Mouse (Mus musculus) myocyte (in vitro differentiated cells): ENCODE measurements around the gene Emd. TPM values are rescaled to one million over a fixed set of nuclear protein-coding genes. Genes with fewer than 3 reads are reported as not detected.

Source experiments
- H3K27me3 ChIP-seq: one replicate; pipeline ENCODE4 v1.6.1; 2011; ENCODE audit not compliant: control insufficient read depth, insufficient read depth, insufficient read length
- H3K36me3 ChIP-seq: one replicate; pipeline ENCODE4 v1.6.1; 2011; ENCODE audit not compliant: control insufficient read depth, insufficient read depth
- H3K4me2 ChIP-seq: one replicate; pipeline ENCODE4 v1.6.1; 2011; ENCODE audit warnings: low read depth, control low read depth
- H3K4me3 ChIP-seq: one replicate; pipeline ENCODE4 v1.5.1; 2011; ENCODE audit warnings: mild to moderate bottlenecking, control low read depth, moderate library complexity
- H3K79me2 ChIP-seq: one replicate; pipeline ENCODE4 v1.6.1; 2011; ENCODE audit not compliant: control insufficient read depth, insufficient read depth
- H3ac ChIP-seq: one replicate; pipeline ENCODE4 v1.6.1; 2011; ENCODE audit not compliant: control insufficient read depth, insufficient read length
- CEBPB ChIP-seq: IDR thresholded peaks from 2 replicates; pipeline ENCODE4 v1.6.1; 2011; ENCODE audit warnings: mild to moderate bottlenecking, moderate library complexity; ENCODE audit not compliant: poor library complexity, insufficient read depth, severe bottlenecking
- E2F4 ChIP-seq: IDR thresholded peaks from one replicate; pipeline ENCODE4 v1.6.1; 2011; ENCODE audit warnings: mild to moderate bottlenecking, control low read depth, moderate library complexity; ENCODE audit not compliant: insufficient read depth
- MAX ChIP-seq: IDR thresholded peaks from one replicate; pipeline ENCODE4 v1.6.1; 2011; ENCODE audit warnings: low read depth, mild to moderate bottlenecking, control low read depth
- MYOD1 ChIP-seq, 3 experiments: IDR thresholded peaks; one replicate each; pipeline ENCODE4 v1.6.1; 2011; ENCODE audit warnings: control low read depth in 2 of 3, low read depth in 2 of 3, mild to moderate bottlenecking in 2 of 3, moderate library complexity in 1 of 3; ENCODE audit not compliant: insufficient read length in 2 of 3, control insufficient read depth in 1 of 3
- MYOG ChIP-seq, 3 experiments: IDR thresholded peaks; one replicate each; pipeline ENCODE4 v1.6.1; 2011; ENCODE audit warnings: control low read depth in 2 of 3, low read depth in 2 of 3, mild to moderate bottlenecking in 2 of 3; ENCODE audit not compliant: insufficient read length in 2 of 3, control insufficient read depth in 1 of 3, insufficient read depth in 1 of 3
- POLR2A ChIP-seq: IDR thresholded peaks from one replicate; pipeline ENCODE4 v1.6.1; 2011; ENCODE audit warnings: low read depth, mild to moderate bottlenecking, control low read depth, moderate library complexity; ENCODE audit not compliant: insufficient read length
- POLR2AphosphoS2 ChIP-seq: IDR thresholded peaks from one replicate; pipeline ENCODE4 v1.6.1; 2011; ENCODE audit warnings: low read depth, control low read depth; ENCODE audit not compliant: insufficient read length
- REST ChIP-seq: IDR thresholded peaks from one replicate; pipeline ENCODE4 v1.6.1; 2011; ENCODE audit warnings: mild to moderate bottlenecking, control low read depth, moderate library complexity; ENCODE audit not compliant: insufficient read depth, insufficient read length
- SRF ChIP-seq: IDR thresholded peaks from one replicate; pipeline ENCODE4 v1.6.1; 2011; ENCODE audit warnings: low read depth; ENCODE audit not compliant: control insufficient read depth, insufficient read length
- TCF12 ChIP-seq: IDR thresholded peaks from one replicate; pipeline ENCODE4 v1.6.1; 2011; ENCODE audit warnings: mild to moderate bottlenecking, control low read depth; ENCODE audit not compliant: poor library complexity, insufficient read depth, severe bottlenecking
- TCF3 ChIP-seq: IDR thresholded peaks from one replicate; pipeline ENCODE4 v1.6.1; 2011; ENCODE audit warnings: low read depth, control low read depth; ENCODE audit not compliant: insufficient read length
- USF1 ChIP-seq: IDR thresholded peaks from one replicate; pipeline ENCODE4 v1.6.1; 2011; ENCODE audit warnings: low read depth, mild to moderate bottlenecking, control low read depth, moderate library complexity
- polyA plus RNA-seq: library from polyadenylated mRNA; unstranded; fragments of >200 nt; fragmentation: generic; extraction: Trizol; gene quantifications from one replicate; pipeline ENCODE4 v1.2.1, GENCODE M21; 2012; ENCODE audit warnings: missing spikeins

The Emd gene
- polyA plus RNA-seq, 1 experiment: 67.1 TPM

DNA sequence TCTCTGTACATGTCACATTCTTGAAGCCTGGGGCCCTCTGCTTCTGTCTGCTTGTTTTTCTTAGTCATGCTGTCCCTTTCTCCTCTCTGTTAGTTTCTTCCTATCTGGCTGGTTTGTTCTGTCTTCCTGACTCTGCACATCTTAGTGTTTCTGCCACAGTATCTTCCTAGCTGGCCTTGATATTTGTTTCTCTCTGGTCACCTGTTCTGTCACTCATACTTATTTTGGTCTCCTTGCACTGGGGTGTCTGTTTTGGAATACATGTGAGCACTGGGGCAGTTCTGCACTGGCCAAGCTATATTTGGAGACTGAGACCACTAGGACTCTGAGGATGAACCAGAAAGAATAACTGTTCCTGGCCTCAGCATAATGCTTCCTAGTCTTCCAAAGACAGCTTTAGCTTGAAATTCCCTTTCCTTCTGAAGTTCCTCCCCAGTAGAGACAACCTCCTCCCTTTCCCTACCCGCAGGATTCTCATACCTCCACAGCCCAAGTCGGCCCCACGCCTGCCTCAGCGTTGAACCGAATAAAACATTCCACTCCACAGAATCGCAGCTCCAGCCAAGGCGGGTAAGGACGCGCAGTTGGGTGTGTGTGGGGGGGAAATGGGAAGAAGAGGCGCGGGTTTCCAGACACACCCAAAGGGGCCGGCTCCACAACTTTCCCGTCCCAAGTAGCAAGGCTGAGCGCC is 26.7 kb downstream of the Emd start:
- Histone ChIP-seq H3K36me3 (no peaks in the 10 kb centered on the region), H3K79me2 (peaks cover 14% of the 10 kb centered on the region), H3K4me2 (peak overlapping the region; percentile 79), H3K4me3 (peak overlapping the region; percentile 67), H3K27me3 (no peaks in the 10 kb centered on the region), H3ac (no peak overlapping the region)
- TF ChIP-seq MYOG (IDR thresholded peaks at IDR 0.05; ENCODE audit: control insufficient read depth in 1 of 3, insufficient read depth in 1 of 3, insufficient read length in 2 of 3, low read depth in 2 of 3) (peak in 1 of 3 experiments; percentile 12), POLR2AphosphoS2 (peak; percentile 55), MYOD1 (IDR thresholded peaks at IDR 0.05; ENCODE audit: control insufficient read depth in 1 of 3, insufficient read length in 2 of 3, low read depth in 2 of 3) (peak; percentile 62 to 85 (median 77)), TCF12 (no peak), CEBPB (no peak), E2F4 (no peak)

DNA sequence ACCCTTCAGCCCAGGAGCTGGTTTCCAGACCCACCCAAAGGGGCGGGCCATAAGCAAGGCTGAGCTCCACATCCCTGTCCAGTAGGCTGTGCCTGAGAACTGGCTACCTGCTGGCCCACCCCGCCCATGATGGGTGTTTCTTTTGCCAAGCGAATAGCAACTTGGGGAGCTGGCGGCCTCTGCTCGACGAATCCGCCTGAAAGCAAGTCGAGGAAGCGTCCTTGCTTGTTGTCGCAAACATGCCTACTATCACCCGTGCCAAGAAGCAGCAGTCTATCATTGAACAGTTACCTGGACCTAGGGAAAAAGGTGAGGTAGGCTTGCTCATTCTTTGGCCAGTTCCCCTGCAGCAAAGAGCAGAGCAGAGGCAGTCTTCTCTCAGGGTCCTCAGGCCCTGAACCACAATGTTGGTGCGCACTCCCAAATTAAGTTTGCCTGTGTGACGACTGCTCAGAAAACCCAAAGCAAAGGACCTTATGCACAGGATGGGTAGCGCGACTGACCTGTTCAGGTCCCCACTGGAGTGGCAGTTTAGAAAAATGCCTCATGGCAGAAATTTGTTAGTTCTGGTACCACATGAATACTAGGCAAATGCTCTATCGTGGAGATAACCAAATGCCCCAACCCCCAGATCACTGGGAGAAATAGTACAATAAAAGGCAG is 27.4 kb downstream of the Emd start, which contains the start of the genes Taz and Dnase1l1:
Gene Taz, plus strand, starts transcription at position 181 of the 663 bp plus-strand sequence.
Gene Dnase1l1, minus strand, starts transcription at position 606 of the 663 bp plus-strand sequence.
- H3ac ChIP-seq: peak within 1 kb of the TSS; percentile 54

DNA sequence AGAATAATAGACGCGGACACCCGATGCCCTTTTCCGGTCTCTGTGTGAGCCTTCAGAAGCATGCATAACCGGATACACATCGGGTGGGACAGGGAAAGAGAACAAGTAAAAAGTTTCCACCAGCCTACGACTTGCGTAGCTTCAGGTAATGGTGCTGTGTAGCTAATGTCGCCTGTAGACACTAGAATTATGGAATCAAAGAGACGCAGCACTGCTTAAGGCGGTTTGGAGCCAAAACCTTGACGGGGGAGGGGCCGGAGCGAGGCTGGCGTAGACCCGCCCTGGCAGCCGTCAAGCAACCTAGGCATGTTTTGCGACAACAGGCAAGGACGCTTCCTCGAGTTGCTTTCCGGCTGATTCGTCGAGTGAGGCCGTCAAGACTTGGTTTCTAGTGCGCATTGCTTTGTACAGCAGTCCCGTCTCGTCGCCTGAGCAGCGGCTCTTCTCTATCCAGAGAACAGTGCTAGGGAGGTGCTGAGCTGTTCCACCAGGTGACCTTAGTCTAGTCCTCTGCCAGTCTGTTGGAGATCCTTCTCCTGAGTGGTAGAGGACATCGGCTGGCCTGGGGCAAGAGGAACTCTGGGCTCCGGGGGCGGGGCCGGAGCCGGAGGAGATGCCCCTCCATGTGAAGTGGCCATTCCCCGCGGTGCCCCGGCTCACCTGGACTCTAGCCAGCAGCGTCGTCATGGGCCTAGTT is 28.1 kb downstream of the Emd start:
- Histone ChIP-seq H3K4me3 (peak overlapping the region; percentile 67), H3K36me3 (no peaks in the 10 kb centered on the region), H3K27me3 (no peaks in the 10 kb centered on the region), H3K79me2 (peaks cover 14% of the 10 kb centered on the region), H3ac (peak overlapping the region; percentile 54), H3K4me2 (peak overlapping the region; percentile 81)
- peak; percentile 87 for TF ChIP-seq POLR2A
- no peak for TF ChIP-seq E2F4
- TF ChIP-seq USF1: no peak
- TF ChIP-seq POLR2AphosphoS2: peak; percentile 93
- TF ChIP-seq TCF3: no peak
- TF ChIP-seq CEBPB: no peak

More for the DNA sequence above, 27.4 kb downstream of the Emd start, which contains the start of the genes Taz and Dnase1l1:
- peak within 1 kb of the TSS; percentile 81 for H3K4me2 ChIP-seq
- TF ChIP-seq MAX: no peak
- TF ChIP-seq POLR2A: peak; percentile 48
- H3K79me2 ChIP-seq: peaks cover 14% of the 10 kb centered on the region
- H3K36me3 ChIP-seq: no peaks in the 10 kb centered on the region
- peak within 1 kb of the TSS; percentile 67 for H3K4me3 ChIP-seq
- no peaks in the 10 kb centered on the region for H3K27me3 ChIP-seq

DNA sequence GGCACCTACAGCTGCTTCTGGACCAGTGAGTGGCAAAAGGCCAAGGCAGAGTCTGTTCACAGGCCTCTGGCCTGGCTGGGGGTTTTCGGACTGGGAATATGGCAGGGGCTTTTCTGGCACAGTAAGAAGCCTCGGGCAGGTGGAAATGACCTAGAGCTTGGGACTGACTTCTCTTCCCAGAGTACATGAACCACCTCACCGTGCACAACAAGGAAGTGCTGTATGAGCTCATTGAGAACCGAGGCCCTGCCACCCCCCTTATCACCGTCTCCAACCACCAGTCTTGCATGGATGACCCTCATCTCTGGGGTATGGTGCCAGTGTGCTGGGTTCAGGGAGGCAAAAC is 28.6 kb downstream of the Emd start:
- Histone ChIP-seq H3K27me3 (no peaks in the 10 kb centered on the region), H3ac (peak overlapping the region; percentile 54), H3K36me3 (peaks cover 2% of the 10 kb centered on the region), H3K4me2 (peak overlapping the region; percentile 81), H3K79me2 (peaks cover 14% of the 10 kb centered on the region), H3K4me3 (peak overlapping the region; percentile 67)
- TF ChIP-seq MYOG (IDR thresholded peaks at IDR 0.05; ENCODE audit: control insufficient read depth in 1 of 3, insufficient read depth in 1 of 3, insufficient read length in 2 of 3, low read depth in 2 of 3) (no peak), MYOD1 (IDR thresholded peaks at IDR 0.05; ENCODE audit: control insufficient read depth in 1 of 3, insufficient read length in 2 of 3, low read depth in 2 of 3) (no peak), E2F4 (no peak), TCF3 (no peak), POLR2A (no peak), USF1 (no peak), POLR2AphosphoS2 (no peak), TCF12 (no peak), MAX (no peak), SRF (no peak), REST (no peak), CEBPB (no peak)

DNA sequence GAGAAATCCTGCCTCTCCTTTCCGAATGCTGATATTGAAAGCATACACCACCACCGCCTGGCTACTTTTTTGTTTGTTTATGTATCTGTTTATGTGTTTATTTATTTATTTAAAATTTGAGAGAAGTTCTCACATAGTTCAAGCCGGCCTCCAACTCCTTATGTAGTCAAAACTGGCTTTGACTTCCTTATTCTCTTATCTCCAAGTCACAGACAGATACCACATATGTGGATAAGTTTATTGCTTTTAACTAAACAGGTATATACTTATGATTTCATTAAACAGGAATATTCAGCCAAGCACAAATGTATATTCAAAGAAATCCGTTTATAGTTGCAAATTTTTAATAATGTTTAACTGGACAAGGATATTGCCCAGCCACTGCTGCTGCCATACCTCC is 38.9 kb downstream of the Emd start:
- H3K36me3 ChIP-seq: no peaks in the 10 kb centered on the region
- peaks cover 8% of the 10 kb centered on the region for H3K79me2 ChIP-seq
- no peaks in the 10 kb centered on the region for H3K27me3 ChIP-seq
- H3ac ChIP-seq: no peak overlapping the region
- TF ChIP-seq MAX (no peak), SRF (no peak), TCF12 (no peak), USF1 (no peak), TCF3 (no peak), MYOD1 (IDR thresholded peaks at IDR 0.05; ENCODE audit: control insufficient read depth in 1 of 3, insufficient read length in 2 of 3, low read depth in 2 of 3) (no peak), POLR2A (no peak), POLR2AphosphoS2 (no peak), E2F4 (no peak), CEBPB (no peak), REST (no peak), MYOG (IDR thresholded peaks at IDR 0.05; ENCODE audit: control insufficient read depth in 1 of 3, insufficient read depth in 1 of 3, insufficient read length in 2 of 3, low read depth in 2 of 3) (no peak)
- H3K4me3 ChIP-seq: no peak overlapping the region
- no peak overlapping the region for H3K4me2 ChIP-seq
